Mouse (Mus musculus) urinary bladder, postnatal 25 days (tissue): ENCODE measurements around the gene Olfr311.

Experiments used
- DNase-seq: peaks from one replicate; pipeline ENCODE4 v3.0.0; 2022; ENCODE audit warnings: low spot score

The Olfr311 gene

GRCm38 (mm10) chr11:58883756-58884155 lies 44.7 kb downstream of the Olfr311 start:
- no peak for DNase-seq

GRCm38 (mm10) chr11:58890511-58890910 lies 51.5 kb downstream of the Olfr311 start:
- DNase-seq: no peak
